Mouse (Mus musculus) lung, embryonic 16.5 days (tissue): ENCODE measurements around the gene Mink1. TPM values are rescaled to one million over a fixed set of nuclear protein-coding genes. Genes with fewer than 3 reads are reported as not detected.
"Not testable (repeated sequence)": the region's sequence is repeated elsewhere in the genome, so short reads cannot be mapped to it uniquely, and the experiment has no call there.

Experiments
- ATAC-seq: fragments of 200-750 bp; cut with Nextera tagmentation; 2 replicates; pipeline ENCODE4 v1.8.0; 2017; ENCODE audit warnings: low read depth, mild to moderate bottlenecking, moderate library complexity
- H3K27ac ChIP-seq: fragments of 300-500 bp; sonication (generic); 2 replicates; pipeline ENCODE4 v1.5.1; 2014; ENCODE audit warnings: mild to moderate bottlenecking, control low read depth, low read length
- H3K27me3 ChIP-seq: fragments of 300-500 bp; sonication (generic); 2 replicates; pipeline ENCODE4 v1.6.1; 2014; ENCODE audit warnings: low read depth, low read length, mixed read lengths; ENCODE audit not compliant: control insufficient read depth, insufficient read depth
- H3K36me3 ChIP-seq: fragments of 300-500 bp; sonication (generic); 2 replicates; pipeline ENCODE4 v1.6.1; 2014; ENCODE audit warnings: low read length; ENCODE audit not compliant: control insufficient read depth, insufficient read depth
- H3K4me1 ChIP-seq: fragments of 300-500 bp; sonication (generic); replicated peaks from 2 replicates; pipeline ENCODE4 v1.6.1; 2014; ENCODE audit warnings: low read length, mixed read lengths; ENCODE audit not compliant: control insufficient read depth, insufficient read depth
- H3K4me2 ChIP-seq: fragments of 300-500 bp; sonication (generic); 2 replicates; pipeline ENCODE4 v1.6.1; 2014; ENCODE audit warnings: low read depth, low read length, control low read depth
- H3K4me3 ChIP-seq: fragments of 300-500 bp; sonication (generic); 2 replicates; pipeline ENCODE4 v1.5.1; 2014; ENCODE audit warnings: mild to moderate bottlenecking, low read length, control low read depth
- H3K9ac ChIP-seq: fragments of 300-500 bp; sonication (generic); 2 replicates; pipeline ENCODE4 v1.6.1; 2014; ENCODE audit warnings: low read length, control low read depth
- H3K9me3 ChIP-seq: fragments of 300-500 bp; sonication (generic); 2 replicates; pipeline ENCODE4 v1.6.1; 2016; ENCODE audit warnings: low read length; ENCODE audit not compliant: control insufficient read depth
- WGBS: fragments of 180-500 bp; shearing (Covaris S2); extraction: QIAGEN DNeasy Blood & Tissue Kit; methylation state at CpG from one replicate; pipeline ENCODE4 v1.1.7; 2014; 5-methylcytosine and 5-hydroxymethylcytosine counted together
- polyA plus RNA-seq: library from polyadenylated mRNA; unstranded; fragments of >200 nt; fragmentation: Nextera tagmentation; extraction: Ambion mirVana; gene quantifications from 2 replicates; pipeline ENCODE4 v1.2.1, GENCODE M21; 2015

The Mink1 gene
- polyA plus RNA-seq = 10.3 and 10.5 TPM in 2 replicates

DNA sequence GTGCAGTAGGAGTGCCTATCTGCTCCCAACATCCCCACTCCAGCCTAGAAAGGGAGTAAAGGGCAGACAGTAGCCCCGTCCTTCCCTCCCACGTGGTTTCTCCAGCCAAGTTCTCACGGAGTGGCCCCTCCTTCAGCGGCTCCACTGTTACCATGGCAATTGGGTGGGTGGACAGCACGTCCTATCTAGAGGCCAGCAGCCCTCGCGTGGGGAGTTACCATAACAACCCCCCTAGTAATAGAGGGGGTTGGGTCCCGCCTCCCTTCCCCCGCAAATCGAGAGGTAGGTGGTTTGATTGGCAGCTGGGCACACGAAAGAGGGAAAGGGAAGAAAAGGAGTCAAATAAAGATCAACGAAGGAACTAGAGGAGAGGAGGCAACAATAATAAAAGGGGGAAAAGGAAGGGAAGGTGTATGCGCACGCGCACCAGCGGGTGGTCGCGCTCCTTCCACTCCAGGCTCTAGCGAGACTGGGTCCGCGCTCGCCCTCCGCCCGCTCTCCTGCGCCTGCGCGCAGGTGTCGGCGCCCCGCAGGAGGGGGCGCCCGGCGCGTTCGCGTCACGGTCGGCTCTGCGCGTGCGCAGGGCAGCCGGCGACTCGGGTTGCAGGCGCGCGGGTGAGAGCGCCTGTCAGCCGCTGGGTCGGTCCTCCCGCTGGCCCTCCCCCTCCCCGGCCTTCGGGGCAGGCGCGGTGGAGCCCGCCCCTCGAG, at the start of gene Mink1:
Gene Mink1, plus strand, starts transcription at position 595 of the 708 bp plus-strand sequence.
- Histone ChIP-seq H3K4me1 (peaks cover 21% of the 10 kb centered on the region), H3K9ac (peak within 1 kb of the TSS; percentile 82), H3K36me3 (no peaks in the 10 kb centered on the region), H3K27ac (peak within 1 kb of the TSS; percentile 75), H3K27me3 (no peaks in the 10 kb centered on the region), H3K9me3 (no peaks in the 10 kb centered on the region), H3K4me3 (peak within 1 kb of the TSS; percentile 79), H3K4me2 (peak within 1 kb of the TSS; percentile 79)
- peak; percentile 93 for ATAC-seq
- WGBS = under 1% methylated on average over 49 of the region's 57 CpGs

GRCm38 (mm10) chr11:70513520-70513919, 49.2 kb upstream of the Mink1 start:
- Histone ChIP-seq H3K4me2 (no peak overlapping the region), H3K36me3 (no peaks in the 10 kb centered on the region), H3K9ac (no peak overlapping the region), H3K4me3 (no peak overlapping the region), H3K27ac (no peak overlapping the region), H3K4me1 (no peaks in the 10 kb centered on the region), H3K9me3 (no peaks in the 10 kb centered on the region), H3K27me3 (no peaks in the 10 kb centered on the region)
- 58% methylated on average over 11 of the region's 11 CpGs for WGBS
- ATAC-seq = no peak

DNA sequence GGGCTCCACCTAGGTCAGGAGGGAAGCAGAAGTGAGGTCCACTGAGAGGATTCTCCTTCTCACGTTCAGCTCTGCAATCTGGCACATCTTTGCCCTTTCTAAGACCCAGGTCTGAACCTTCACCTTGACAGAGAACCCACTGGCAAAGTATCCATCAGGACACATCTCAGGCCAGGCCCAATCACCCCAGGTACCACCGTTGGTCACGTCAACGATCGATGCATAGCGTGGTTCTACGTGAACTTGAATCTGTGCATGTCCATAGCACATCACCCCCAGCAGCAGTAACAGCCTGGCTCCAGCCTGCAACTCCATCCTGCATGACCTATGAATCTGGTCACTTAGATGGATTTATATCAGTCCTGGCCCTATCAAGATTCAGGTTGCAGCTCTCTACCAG, 48.4 kb upstream of the Mink1 start, which contains the start of gene Vmo1:
Gene Vmo1, minus strand, starts transcription at position 329 of the 400 bp plus-strand sequence.
- ATAC-seq = no peak
- Histone ChIP-seq H3K36me3 (no peaks in the 10 kb centered on the region), H3K27ac (no peak within 1 kb of the TSS), H3K9ac (no peak within 1 kb of the TSS), H3K4me3 (no peak within 1 kb of the TSS), H3K4me2 (no peak within 1 kb of the TSS), H3K9me3 (no peaks in the 10 kb centered on the region), H3K27me3 (no peaks in the 10 kb centered on the region), H3K4me1 (no peaks in the 10 kb centered on the region)
- WGBS = 86% methylated on average over 7 of the region's 7 CpGs

- Histone ChIP-seq H3K9ac (no peak overlapping the region), H3K36me3 (no peaks in the 10 kb centered on the region), H3K4me3 (no peak overlapping the region), H3K4me2 (no peak overlapping the region), H3K27me3 (no peaks in the 10 kb centered on the region), H3K9me3 (no peaks in the 10 kb centered on the region), H3K4me1 (0 out of 2 replicates have a peak, but pooled peaks cover 3% of the 10 kb centered on the region), H3K27ac (no peak overlapping the region)
- ATAC-seq = no peak
- 8% methylated on average over 2 of the region's 2 CpGs for WGBS
Measured at GRCm38 (mm10) chr11:70516352-70516751, 46.3 kb upstream of the Mink1 start.

DNA sequence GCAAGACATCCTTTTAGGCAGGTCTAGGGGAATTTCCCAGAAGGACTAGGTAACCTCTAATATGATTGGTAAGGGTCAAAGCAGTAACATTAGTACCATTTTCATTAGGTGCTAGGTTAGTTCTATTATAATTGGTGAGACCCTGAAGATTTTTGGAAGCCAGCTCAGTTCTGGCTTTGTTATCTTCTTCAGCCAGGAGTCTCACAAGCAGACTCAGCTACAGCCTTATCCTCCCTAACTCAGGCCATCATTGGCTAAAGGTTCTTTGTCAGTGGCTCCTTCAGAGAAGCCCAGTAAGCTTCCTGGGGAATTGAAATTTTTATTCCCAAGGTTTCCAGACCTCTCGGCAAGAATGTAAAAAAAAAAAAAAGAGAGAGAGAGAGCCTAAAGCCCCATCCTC, 44.2 kb upstream of the Mink1 start:
- no peak overlapping the region for H3K4me3 ChIP-seq
- H3K27ac ChIP-seq = no peak overlapping the region
- H3K4me2 ChIP-seq = no peak overlapping the region
- WGBS = 38% methylated on average over 1 of the region's 1 CpGs
- no peak for ATAC-seq
- no peak overlapping the region for H3K9ac ChIP-seq
- no peaks in the 10 kb centered on the region for H3K27me3 ChIP-seq
- no peaks in the 10 kb centered on the region for H3K9me3 ChIP-seq
- H3K4me1 ChIP-seq = 0 out of 2 replicates have a peak, but pooled peaks cover 3% of the 10 kb centered on the region
- no peaks in the 10 kb centered on the region for H3K36me3 ChIP-seq

DNA sequence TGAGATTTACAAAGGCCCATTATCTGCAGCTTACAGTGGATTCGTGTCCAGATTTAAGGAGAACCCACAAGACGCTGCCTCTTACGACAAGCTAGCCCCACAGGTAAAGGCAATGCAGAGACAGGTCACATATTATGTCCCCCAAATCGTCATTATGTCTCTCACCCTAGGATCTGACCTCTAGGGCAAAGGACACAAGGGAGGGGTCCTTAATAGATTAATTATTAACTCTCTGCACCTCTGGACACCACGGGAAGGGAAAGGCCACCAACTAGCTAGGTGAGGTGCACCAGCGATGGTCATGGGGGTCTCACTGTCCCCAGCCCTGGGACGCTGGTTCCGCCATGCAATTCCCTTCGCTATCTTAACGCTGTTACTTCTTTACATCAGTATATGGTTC, 43.8 kb upstream of the Mink1 start, which contains the start of gene Gltpd2:
Gene Gltpd2, plus strand, starts transcription at position 274 of the 400 bp plus-strand sequence.
- H3K4me3 ChIP-seq = peak within 1 kb of the TSS; percentile 49
- H3K9me3 ChIP-seq = no peaks in the 10 kb centered on the region
- H3K27ac ChIP-seq = peak within 1 kb of the TSS; percentile 69; the same call in 1 of the 2 replicates
- no peaks in the 10 kb centered on the region for H3K36me3 ChIP-seq
- no peaks in the 10 kb centered on the region for H3K27me3 ChIP-seq
- H3K9ac ChIP-seq = peak within 1 kb of the TSS; percentile 73
- no peak for ATAC-seq
- 0 out of 2 replicates have a peak, but pooled peaks cover 3% of the 10 kb centered on the region for H3K4me1 ChIP-seq
- H3K4me2 ChIP-seq = peak within 1 kb of the TSS; percentile 68
- 75% methylated on average over 10 of the region's 10 CpGs for WGBS

- Histone ChIP-seq H3K4me3 (peak overlapping the region; percentile 49), H3K36me3 (no peaks in the 10 kb centered on the region), H3K4me2 (peak overlapping the region; percentile 68), H3K4me1 (peaks cover 3% of the 10 kb centered on the region; the same call in 1 of the 2 replicates), H3K9me3 (no peaks in the 10 kb centered on the region), H3K27ac (peak overlapping the region; percentile 69), H3K27me3 (no peaks in the 10 kb centered on the region), H3K9ac (peak overlapping the region; percentile 73)
- 7% methylated on average over 41 of the region's 41 CpGs for WGBS
- peak; percentile 64 for ATAC-seq
Measured at GRCm38 (mm10) chr11:70520178-70520769, 42.4 kb upstream of the Mink1 start.

DNA sequence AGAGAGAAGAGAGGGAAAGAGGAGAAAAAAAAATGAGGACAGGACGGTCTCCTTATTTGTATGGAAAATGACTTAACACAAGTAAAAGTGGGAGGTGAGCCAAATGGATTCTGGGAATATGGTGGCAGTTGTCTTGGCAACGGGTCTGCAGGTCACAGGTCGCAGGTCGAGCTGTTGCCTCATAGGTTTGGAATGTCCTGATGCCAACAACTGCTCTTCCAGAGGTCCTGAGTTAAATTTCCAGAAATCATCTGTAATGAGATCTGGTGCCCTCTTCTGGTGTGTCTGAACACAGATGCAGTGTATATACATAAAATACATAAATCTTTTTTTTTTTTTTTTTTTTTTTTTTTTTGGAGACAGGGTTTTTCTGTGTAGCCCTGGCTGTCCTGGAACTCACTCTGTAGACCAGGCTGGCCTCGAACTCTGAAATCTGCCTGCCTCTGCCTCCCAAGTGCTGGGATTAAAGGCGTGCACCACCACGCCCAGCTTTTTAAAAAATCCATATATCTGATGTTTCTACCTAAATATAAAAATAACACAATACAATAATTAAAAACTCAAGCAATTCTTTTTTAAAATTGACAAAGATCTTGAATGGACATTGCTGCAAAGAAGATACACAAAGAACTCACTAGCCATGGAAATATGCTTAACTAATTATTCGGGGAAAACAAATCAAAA, 39.2 kb upstream of the Mink1 start:
- ATAC-seq, H3K9me3 ChIP-seq, H3K4me3 ChIP-seq, H3K9ac ChIP-seq, H3K4me2 ChIP-seq, H3K4me1 ChIP-seq, H3K27ac ChIP-seq, H3K27me3 ChIP-seq: not testable (repeated sequence)
- H3K36me3 ChIP-seq = peaks cover 17% of the 10 kb centered on the region
- 78% methylated on average over 8 of the region's 8 CpGs for WGBS

DNA sequence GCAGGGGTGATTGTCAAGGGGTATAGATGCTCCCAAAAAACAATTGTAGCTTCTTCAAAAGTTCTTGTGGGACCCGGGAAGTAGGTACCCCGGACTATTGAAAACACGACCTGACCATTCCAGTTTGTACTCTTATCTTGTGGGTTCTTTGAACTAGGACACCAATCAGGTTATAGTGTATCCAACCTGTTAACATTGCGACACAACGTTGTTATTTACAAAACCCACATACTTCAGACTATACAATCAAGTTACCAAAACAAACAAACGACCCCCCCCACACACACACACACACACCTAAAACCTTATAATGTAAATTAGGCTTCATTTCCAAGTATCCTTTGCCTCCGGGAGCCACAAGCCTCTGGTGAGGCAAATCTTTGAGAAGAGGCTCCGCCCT, 37.9 kb upstream of the Mink1 start:
- Histone ChIP-seq H3K36me3 (peaks cover 18% of the 10 kb centered on the region), H3K9ac (peak overlapping the region; percentile 36), H3K4me2 (peak overlapping the region; percentile 37), H3K4me3 (peak overlapping the region; percentile 78), H3K27ac (no peak overlapping the region), H3K9me3 (no peaks in the 10 kb centered on the region), H3K27me3 (no peaks in the 10 kb centered on the region), H3K4me1 (peaks cover 8% of the 10 kb centered on the region)
- WGBS = 4% methylated on average over 8 of the region's 8 CpGs
- ATAC-seq = no peak
